ENCODE assay signal across 35 mouse cellular contexts in genomic region chr10:21629031-21629740, GRCm38 (mm10). TPM values are rescaled to one million over a fixed set of nuclear protein-coding genes. Genes with fewer than 3 reads are reported as not detected.
DNase-seq lines count a peak whose midpoint lies in the region; TF ChIP-seq lines count a peak whose summit lies in the region.
"Had no signal": no experiment of that assay in that cellular context is flagged by ENCODE, and none has a peak within 500 bp of the region (broad histone marks: within the 10 kb centered on the region; RNA-seq: fewer than 3 reads in every experiment).

No protein-coding gene starts in this region.

- no peak overlapping the region for H3K4me3 ChIP-seq in heart, embryonic 10.5 days
- no peak overlapping the region for H3K4me3 ChIP-seq in left cerebral cortex, adult 2 months
- H3K4me3 ChIP-seq: embryonic facial prominence, embryonic 12.5 days; forebrain, embryonic 10.5 days; forebrain, embryonic 15.5 days; heart, embryonic 13.5 days; hindbrain, embryonic 12.5 days; intestine, embryonic 15.5 days; limb, embryonic 12.5 days; liver, embryonic 15.5 days had no signal

- no peaks in the 10 kb centered on the region for H3K36me3 ChIP-seq in heart, embryonic 10.5 days
- H3K36me3 ChIP-seq: embryonic facial prominence, embryonic 12.5 days; forebrain, embryonic 10.5 days; forebrain, embryonic 15.5 days; heart, embryonic 13.5 days; hindbrain, embryonic 12.5 days; intestine, embryonic 15.5 days; limb, embryonic 12.5 days; liver, embryonic 15.5 days had no signal

- DNase-seq in heart, adult 11 months: peak; percentile 80
- DNase-seq in heart, embryonic 10.5 days (ENCODE audit: low spot score): no peak
- no peak for DNase-seq in left cerebral cortex, adult 2 months (ENCODE audit: extremely low spot score in 1 of 2, low spot score in 2 of 2)
- DNase-seq in left cerebral cortex, postnatal 10 days (ENCODE audit: extremely low spot score in 1 of 2, low spot score in 2 of 2): no peak
- DNase-seq in gastrocnemius, adult 8-10 months (ENCODE audit: low spot score in 2 of 2): peak; percentile 43 to 61
- DNase-seq in retina, embryonic 14.5 days (ENCODE audit: low spot score): no peak
- no peak for DNase-seq in c-Kit-positive CD71-positive TER-119-positive erythroid progenitor cells, embryonic 14.5 days (ENCODE audit: low spot score)
- DNase-seq: B cell, adult 2 months; cerebellum, adult 8-10 months; cerebellum, postnatal 25 days; right cerebral cortex, postnatal 4 days; thymus, postnatal 4 days had no signal

- 0 out of 2 replicates have a peak, but pooled peaks cover 4% of the 10 kb centered on the region for H3K4me1 ChIP-seq in heart, embryonic 10.5 days
- H3K4me1 ChIP-seq: embryonic facial prominence, embryonic 12.5 days; forebrain, embryonic 10.5 days; forebrain, embryonic 15.5 days; hindbrain, embryonic 12.5 days; intestine, embryonic 15.5 days; liver, embryonic 15.5 days had no signal

- WGBS in heart, embryonic 10.5 days: 86% methylated on average over 10 of the region's 10 CpGs

- TF ChIP-seq CTCF in left cerebral cortex, adult 2 months (IDR thresholded peaks at IDR 0.05): no peak

- H3K27ac ChIP-seq in heart, embryonic 10.5 days: no peak overlapping the region
- 0 out of 2 replicates have a peak overlapping the region, but pooled peaks have one; percentile 26 for H3K27ac ChIP-seq in left cerebral cortex, adult 2 months
- H3K27ac ChIP-seq: embryonic facial prominence, embryonic 12.5 days; forebrain, embryonic 10.5 days; forebrain, embryonic 15.5 days; heart, embryonic 13.5 days; hindbrain, embryonic 12.5 days; hindbrain, postnatal 0 days; intestine, embryonic 15.5 days; kidney, postnatal 0 days; liver, embryonic 15.5 days had no signal

- intact Hi-C loops in left cerebral cortex, adult 2 months (cut with DNase I): no loop called here
- intact Hi-C loops in left cerebral cortex, postnatal 10 days (cut with DNase I): no loop called here

- H3K27me3 ChIP-seq in heart, embryonic 10.5 days (ENCODE audit: insufficient read depth, poor library complexity, severe bottlenecking): no peaks in the 10 kb centered on the region
- H3K27me3 ChIP-seq: embryonic facial prominence, embryonic 12.5 days; forebrain, embryonic 15.5 days; hindbrain, embryonic 12.5 days; intestine, embryonic 15.5 days; limb, embryonic 12.5 days; liver, embryonic 15.5 days had no signal

- no peaks in the 10 kb centered on the region for H3K9me3 ChIP-seq in heart, embryonic 10.5 days
- H3K9me3 ChIP-seq: embryonic facial prominence, embryonic 12.5 days; forebrain, embryonic 10.5 days; forebrain, embryonic 15.5 days; heart, embryonic 13.5 days; hindbrain, embryonic 12.5 days; intestine, embryonic 15.5 days; limb, embryonic 12.5 days; liver, embryonic 15.5 days had no signal

RNA-seq across cellular contexts. Expression of gene 1700020N01Rik, which starts 36.2 kb away (rescaled TPM):
- 0.14 and 0.29 TPM in 2 replicates for polyA plus RNA-seq in heart, embryonic 10.5 days (2016; fragmentation: Nextera tagmentation; extraction: Ambion mirVana)
- total RNA-seq in left cerebral cortex, adult 2 months (2021): not detected
- total RNA-seq in left cerebral cortex, postnatal 10 days (2021): not detected
- total RNA-seq in gastrocnemius, adult 8-10 months (2022): not detected
- total RNA-seq: adrenal gland, adult 8-10 months; heart, postnatal 25 days; hindbrain, postnatal 0 days; left cerebral cortex, postnatal 25 days; liver, adult 2 months; megakaryocyte, adult 5-6 weeks; neutrophil, adult 5-6 weeks had no signal
- polyA plus RNA-seq: activated CD4-positive, CD25-positive, alpha-beta regulatory T cell, adult 4 months; embryonic facial prominence, embryonic 12.5 days; forebrain, embryonic 10.5 days; forebrain, embryonic 15.5 days; gonadal fat pad, adult 2 months; heart, embryonic 13.5 days; hindbrain, embryonic 12.5 days; hindbrain, postnatal 0 days; intestine, embryonic 15.5 days; limb, embryonic 12.5 days; liver, adult 2 months; liver, embryonic 15.5 days; lung, embryonic 14.5 days; midbrain, embryonic 11.5 days; midbrain, embryonic 16.5 days; neural tube, embryonic 11.5 days; stomach, embryonic 14.5 days had no signal

Comparison
In these comparisons a context has a peak if more than half of its experiments do, and no peak if none do; other contexts are left out.
1. DNase-seq: peak in heart, adult 11 months (single experiment) and gastrocnemius, adult 8-10 months (2 of 2); none in heart, embryonic 10.5 days (single experiment), left cerebral cortex, adult 2 months (0 of 2), left cerebral cortex, postnatal 10 days (0 of 2), retina, embryonic 14.5 days (single experiment) and c-Kit-positive CD71-positive TER-119-positive erythroid progenitor cells, embryonic 14.5 days (single experiment).